Mouse (Mus musculus) splenic B cell, adult 2 months (primary cell): Measurements from ENCODE around the gene Hunk.
A peak's percentile ranks its signal among the peaks of the same experiment; 100 is the strongest.

Experiments
- DNase-seq: peaks from one replicate; pipeline ENCODE4 v3.0.0-alpha.2; 2011; ENCODE audit warnings: low read depth, low spot score
- H3K27me3 ChIP-seq: 2 replicates; pipeline ENCODE4 v1.6.1; 2012; ENCODE audit warnings: mild to moderate bottlenecking, low read length, moderate library complexity, mixed read lengths; ENCODE audit not compliant: control insufficient read depth, poor library complexity, insufficient read depth, severe bottlenecking
- H3K36me3 ChIP-seq: 2 replicates; pipeline ENCODE4 v1.6.1; 2012; ENCODE audit warnings: mild to moderate bottlenecking, low read length, moderate library complexity, mixed read lengths; ENCODE audit not compliant: control insufficient read depth, poor library complexity, insufficient read depth, severe bottlenecking

Hunk gene

GRCm38 (mm10) chr16:90385688-90386513 is at the start of gene Hunk:
Gene Hunk, plus strand, starts transcription at chr16:90386013.
- DNase-seq: no peak
- Histone ChIP-seq H3K27me3 (no peaks in the 10 kb centered on the region), H3K36me3 (no peaks in the 10 kb centered on the region)

GRCm38 (mm10) chr16:90339026-90339425 is 46.8 kb upstream of the Hunk start:
- no peak for DNase-seq
- Histone ChIP-seq H3K27me3 (no peaks in the 10 kb centered on the region), H3K36me3 (no peaks in the 10 kb centered on the region)

GRCm38 (mm10) chr16:90341086-90341485 is 44.7 kb upstream of the Hunk start:
- DNase-seq: no peak
- Histone ChIP-seq H3K27me3 (no peaks in the 10 kb centered on the region), H3K36me3 (no peaks in the 10 kb centered on the region)

- Histone ChIP-seq H3K36me3 (no peaks in the 10 kb centered on the region), H3K27me3 (no peaks in the 10 kb centered on the region)
- DNase-seq: peak; percentile 71
Observed at GRCm38 (mm10) chr16:90349700-90350548, 35.9 kb upstream of the Hunk start.

- DNase-seq: no peak
- Histone ChIP-seq H3K27me3 (no peaks in the 10 kb centered on the region), H3K36me3 (no peaks in the 10 kb centered on the region)
Observed at GRCm38 (mm10) chr16:90351726-90352125, 34.1 kb upstream of the Hunk start.

- no peaks in the 10 kb centered on the region for H3K27me3 ChIP-seq
- DNase-seq: no peak
- no peaks in the 10 kb centered on the region for H3K36me3 ChIP-seq
Observed at GRCm38 (mm10) chr16:90352691-90353090, 33.1 kb upstream of the Hunk start.

DNA sequence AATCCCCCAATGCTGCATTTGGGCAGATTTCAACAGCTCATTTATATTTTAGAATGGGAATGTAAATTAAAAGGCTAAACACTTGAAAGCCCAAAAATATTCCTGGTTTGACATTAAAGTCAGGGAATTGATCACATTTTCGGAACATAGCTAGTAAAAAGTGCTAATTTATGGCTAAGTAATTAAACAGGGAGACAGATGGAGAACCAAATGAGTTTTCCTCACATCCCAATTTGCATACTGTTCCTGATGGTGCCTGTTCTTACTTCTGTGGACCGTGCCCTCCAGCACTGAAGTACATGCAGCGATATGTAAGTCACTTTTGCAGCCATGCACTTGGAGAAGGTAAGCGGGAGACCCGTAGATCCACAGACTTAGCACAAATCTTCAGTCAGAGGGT is 32.7 kb upstream of the Hunk start:
- Histone ChIP-seq H3K36me3 (no peaks in the 10 kb centered on the region), H3K27me3 (no peaks in the 10 kb centered on the region)

DNA sequence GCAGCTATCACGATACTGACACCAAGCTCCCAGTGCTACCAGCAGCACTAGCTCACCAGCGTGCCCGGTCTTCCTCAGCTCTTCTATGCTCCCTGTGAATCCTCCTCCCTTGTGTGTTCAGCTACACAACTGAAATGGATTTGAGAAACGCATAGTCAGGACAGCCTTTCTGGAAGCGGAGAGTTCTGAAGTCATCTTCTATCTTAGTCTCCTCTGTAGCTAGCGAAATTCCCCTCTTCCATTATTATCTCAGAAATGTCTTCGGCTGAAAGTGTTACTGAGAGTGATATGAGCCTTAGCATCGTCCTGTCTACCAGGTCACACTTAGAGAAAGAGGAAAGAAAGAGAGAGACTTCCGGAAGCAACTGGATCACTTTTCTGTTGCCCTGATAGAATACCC is 26.5 kb upstream of the Hunk start:
- peaks cover 2% of the 10 kb centered on the region; the same call in 1 of the 2 replicates for H3K27me3 ChIP-seq
- no peaks in the 10 kb centered on the region for H3K36me3 ChIP-seq
- no peak for DNase-seq

More for the DNA sequence above, 32.7 kb upstream of the Hunk start:
- no peak for DNase-seq

DNA sequence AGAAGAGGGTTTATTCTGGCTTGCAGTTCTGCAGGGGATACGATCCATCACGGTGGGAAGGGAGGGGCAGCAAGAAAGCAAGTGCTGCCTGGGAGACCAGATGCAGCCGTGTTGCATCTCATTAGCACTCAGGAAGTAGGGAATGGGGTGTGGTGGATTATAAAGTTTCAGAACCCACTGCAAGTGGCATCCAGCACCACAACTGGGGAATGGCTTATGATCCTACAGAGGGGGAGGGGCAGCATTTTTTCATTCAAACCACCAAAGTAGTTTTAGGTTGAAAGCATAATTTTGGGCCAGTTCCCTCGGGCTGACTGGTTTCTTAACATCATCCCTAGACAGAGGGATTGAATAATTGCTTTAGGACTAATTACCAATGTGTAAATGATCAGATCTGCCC is 26.1 kb upstream of the Hunk start:
- no peak for DNase-seq
- Histone ChIP-seq H3K27me3 (peaks cover 2% of the 10 kb centered on the region; the same call in 1 of the 2 replicates), H3K36me3 (no peaks in the 10 kb centered on the region)

DNA sequence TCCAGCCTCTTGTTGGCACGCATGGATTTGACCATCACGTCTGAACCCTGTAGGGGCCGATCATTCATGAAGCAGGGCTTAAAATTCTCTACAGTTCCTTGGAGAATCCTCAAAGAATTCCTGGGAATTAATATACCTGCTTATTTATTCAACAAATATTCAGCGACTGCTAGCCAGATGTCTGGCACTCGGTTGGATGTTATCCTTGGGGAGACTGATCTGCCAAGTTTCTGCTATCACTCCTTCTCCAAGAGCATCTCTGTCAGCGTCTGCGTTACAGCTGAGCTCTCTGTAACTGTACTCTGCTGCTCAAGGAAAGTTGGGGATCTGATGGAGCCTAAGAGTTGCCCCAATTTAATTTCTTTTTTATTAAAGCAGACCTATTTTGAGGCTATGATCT is 25.5 kb upstream of the Hunk start:
- no peaks in the 10 kb centered on the region for H3K36me3 ChIP-seq
- H3K27me3 ChIP-seq: peaks cover 2% of the 10 kb centered on the region; the same call in 1 of the 2 replicates
- no peak for DNase-seq

GRCm38 (mm10) chr16:90362926-90363325 is 22.9 kb upstream of the Hunk start:
- H3K36me3 ChIP-seq: no peaks in the 10 kb centered on the region
- no peak for DNase-seq
- peaks cover 2% of the 10 kb centered on the region; the same call in 1 of the 2 replicates for H3K27me3 ChIP-seq

DNA sequence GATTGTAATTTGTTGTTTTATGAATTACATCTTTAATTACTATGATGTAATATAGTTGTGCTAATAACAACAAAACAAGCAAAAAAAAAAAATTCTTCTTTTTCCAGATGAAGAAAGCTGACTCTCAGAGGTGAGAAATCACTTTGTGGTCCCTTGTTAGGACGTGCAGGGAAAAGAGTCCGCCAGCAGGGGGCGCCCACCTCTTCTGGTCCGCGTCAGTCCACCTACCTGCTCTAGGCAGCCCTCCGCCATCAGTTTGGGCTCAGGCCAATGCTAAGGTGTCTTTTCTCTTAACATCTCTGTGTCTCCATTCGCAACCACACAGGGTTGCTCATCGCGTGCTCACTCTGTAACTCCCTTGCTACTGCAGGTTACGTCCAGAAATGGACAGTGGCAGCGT is 5.9 kb upstream of the Hunk start:
- DNase-seq: peak; percentile 52
- H3K36me3 ChIP-seq: no peaks in the 10 kb centered on the region
- no peaks in the 10 kb centered on the region for H3K27me3 ChIP-seq

GRCm38 (mm10) chr16:90381633-90382032 is 4.2 kb upstream of the Hunk start:
- Histone ChIP-seq H3K27me3 (no peaks in the 10 kb centered on the region), H3K36me3 (no peaks in the 10 kb centered on the region)
- DNase-seq: no peak

- DNase-seq: no peak
- Histone ChIP-seq H3K36me3 (no peaks in the 10 kb centered on the region), H3K27me3 (no peaks in the 10 kb centered on the region)
Observed at GRCm38 (mm10) chr16:90382701-90383280, 3.0 kb upstream of the Hunk start.

DNA sequence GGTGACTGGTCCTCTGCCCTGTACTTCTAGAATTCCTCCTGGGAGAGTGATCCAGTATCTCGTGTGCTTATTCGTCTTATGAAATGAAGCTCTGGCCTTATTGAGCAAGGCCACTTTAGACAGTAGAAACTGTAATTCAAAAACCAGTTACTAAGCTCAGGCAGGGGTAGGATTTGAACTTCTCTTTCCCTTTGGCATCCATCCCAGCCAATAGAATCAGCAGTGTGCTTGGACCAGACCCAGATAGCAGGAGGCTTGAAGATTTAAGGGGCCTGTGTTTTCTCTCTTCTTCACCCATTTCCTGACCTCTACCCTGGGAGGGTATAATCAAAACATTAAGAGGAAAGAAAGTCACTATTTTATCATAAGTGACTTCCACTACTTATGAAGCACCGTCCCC is 1.8 kb upstream of the Hunk start:
- DNase-seq: no peak

More for the DNA sequence above, 1.8 kb upstream of the Hunk start:
- H3K36me3 ChIP-seq: no peaks in the 10 kb centered on the region
- H3K27me3 ChIP-seq: no peaks in the 10 kb centered on the region
